Mouse (Mus musculus) retina, postnatal 1 day (tissue): ENCODE measurements around the gene Pcyt2.
A peak's percentile ranks its signal among the peaks of the same experiment; 100 is the strongest.

Experiments
- DNase-seq: peaks from one replicate; pipeline ENCODE4 v3.0.0-alpha.2; 2012

Pcyt2 gene

GRCm38 (mm10) chr11:120617519-120618112 is at the start of gene Pcyt2:
Gene Pcyt2, minus strand, starts transcription at chr11:120617936.
- DNase-seq: peak; percentile 94

- peak; percentile 33 for DNase-seq
Measured at GRCm38 (mm10) chr11:120666617-120667016, 48.9 kb upstream of the Pcyt2 start.

DNA sequence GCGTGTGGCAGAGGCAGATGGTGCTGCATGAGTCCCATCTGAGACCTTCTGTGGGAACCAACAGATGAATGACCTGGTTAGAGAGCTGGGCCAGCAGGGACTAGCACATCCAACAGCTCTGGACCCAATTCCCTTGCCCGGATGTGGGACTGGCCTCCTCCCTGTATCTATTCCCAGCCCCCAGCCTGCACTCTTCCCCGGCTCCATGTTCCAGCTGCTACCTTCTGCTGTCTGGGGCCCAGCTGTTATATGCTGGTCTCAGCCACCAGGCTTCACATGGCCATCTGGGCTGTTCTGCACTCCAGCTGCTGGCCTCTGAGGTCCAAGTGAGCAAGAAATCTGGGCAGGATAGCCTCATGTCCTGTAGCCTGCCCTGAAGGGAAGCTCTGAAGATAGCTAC is 47.7 kb upstream of the Pcyt2 start:
- peak; percentile 74 for DNase-seq

- DNase-seq: no peak
Measured at GRCm38 (mm10) chr11:120663714-120664113, 46.0 kb upstream of the Pcyt2 start.

GRCm38 (mm10) chr11:120662759-120663158 is 45.0 kb upstream of the Pcyt2 start:
- DNase-seq: no peak

DNA sequence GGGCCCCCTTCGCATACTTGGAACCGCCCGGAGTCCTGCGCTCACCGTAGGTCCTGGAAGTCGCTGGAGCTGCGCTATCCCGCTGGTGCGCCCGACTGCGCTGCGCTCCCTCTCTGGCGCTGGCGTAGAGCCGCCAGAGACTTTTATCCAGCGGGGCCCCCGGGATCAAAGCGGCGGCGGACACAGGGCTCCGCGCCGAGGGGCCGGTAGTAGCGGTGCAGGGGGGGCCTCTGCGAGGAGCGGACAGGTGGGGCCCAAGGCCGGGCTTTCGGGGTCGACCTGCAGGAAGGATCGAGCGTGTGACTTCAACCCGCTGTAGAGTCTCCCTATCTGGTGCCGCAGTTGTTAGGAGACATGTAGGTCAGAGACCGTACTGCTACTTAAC is 43.3 kb upstream of the Pcyt2 start, which contains the start of gene Notum:
Notum (minus strand) TSS at position 100 of the 385 bp plus-strand sequence.
- no peak for DNase-seq

DNA sequence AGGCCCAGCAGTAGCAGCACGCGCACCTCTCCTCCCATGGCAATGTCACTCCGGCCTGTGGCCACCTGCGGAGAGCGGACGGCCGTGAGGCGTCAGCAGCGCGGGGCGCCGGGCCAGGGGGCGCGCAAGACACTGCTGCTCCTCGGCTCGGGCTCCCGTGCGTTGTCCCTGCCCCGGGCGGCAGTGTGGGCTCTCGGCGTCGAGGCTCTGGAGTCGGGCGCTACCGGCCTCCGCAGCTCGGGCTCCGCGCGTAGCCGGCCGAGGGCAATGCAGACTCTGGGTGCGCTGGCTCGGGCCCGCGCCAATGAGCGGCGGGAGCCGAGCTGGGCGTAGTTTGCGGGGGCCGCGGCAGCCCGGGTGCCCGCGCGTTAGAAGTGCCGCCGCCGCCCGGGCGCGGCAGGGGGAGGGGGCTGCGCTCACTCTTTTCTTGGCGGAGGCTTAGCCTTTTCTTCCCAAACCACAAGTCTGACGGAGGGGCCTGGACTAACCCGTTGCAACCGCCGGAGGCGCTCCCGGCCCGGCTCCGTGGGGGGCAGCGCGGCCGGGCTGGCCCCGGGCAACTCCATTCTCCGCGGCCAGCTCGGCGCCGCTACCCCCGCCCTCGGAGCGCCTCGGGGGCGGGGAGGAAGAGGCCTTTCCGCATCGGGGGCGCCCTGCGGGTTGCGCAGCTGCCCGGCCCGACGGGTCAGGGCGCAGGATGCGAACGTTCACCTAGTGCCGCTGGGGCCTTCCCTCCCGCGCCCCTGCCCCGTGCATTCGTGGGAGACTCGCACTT is 42.8 kb upstream of the Pcyt2 start:
- peak; percentile 76 for DNase-seq

DNA sequence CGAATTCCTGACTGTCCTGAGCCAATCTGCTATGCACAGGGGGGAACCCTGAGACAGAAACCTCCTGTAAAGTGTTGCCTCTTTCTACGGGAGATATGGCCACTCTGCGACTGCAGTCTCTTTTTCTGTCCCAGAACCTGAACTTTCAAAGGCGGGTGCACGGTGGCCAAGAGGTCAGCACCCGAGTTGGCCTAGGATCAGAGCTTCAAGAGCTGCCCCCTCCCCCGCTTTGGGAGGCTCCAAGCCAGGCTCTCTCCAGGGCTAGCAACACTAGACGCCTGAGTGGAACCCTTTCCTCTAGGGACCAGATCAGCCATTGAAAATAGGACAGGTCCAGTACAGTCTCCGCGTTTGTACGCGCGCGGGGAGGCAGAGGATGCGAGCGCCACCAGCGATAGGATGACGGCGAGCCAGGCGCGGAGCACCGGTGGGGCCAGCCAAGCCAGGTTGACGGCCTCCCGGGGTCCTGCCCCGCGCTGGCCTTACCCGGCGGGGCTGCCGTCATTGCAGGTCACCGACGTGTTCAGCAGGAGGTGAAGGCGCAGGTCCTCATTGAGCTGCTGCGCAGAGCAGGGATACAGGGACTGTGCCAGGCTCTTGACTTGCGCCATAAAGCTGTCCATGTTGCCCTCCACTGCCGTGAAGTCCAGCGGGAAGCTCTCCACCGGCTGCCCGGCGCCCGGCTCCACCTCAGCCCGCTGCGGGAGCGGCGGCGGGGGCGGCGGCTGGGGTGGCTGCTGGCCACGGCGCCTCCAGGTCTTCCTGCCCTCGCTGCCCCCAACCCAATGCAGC is 42.0 kb upstream of the Pcyt2 start:
- peak; percentile 21 for DNase-seq

DNA sequence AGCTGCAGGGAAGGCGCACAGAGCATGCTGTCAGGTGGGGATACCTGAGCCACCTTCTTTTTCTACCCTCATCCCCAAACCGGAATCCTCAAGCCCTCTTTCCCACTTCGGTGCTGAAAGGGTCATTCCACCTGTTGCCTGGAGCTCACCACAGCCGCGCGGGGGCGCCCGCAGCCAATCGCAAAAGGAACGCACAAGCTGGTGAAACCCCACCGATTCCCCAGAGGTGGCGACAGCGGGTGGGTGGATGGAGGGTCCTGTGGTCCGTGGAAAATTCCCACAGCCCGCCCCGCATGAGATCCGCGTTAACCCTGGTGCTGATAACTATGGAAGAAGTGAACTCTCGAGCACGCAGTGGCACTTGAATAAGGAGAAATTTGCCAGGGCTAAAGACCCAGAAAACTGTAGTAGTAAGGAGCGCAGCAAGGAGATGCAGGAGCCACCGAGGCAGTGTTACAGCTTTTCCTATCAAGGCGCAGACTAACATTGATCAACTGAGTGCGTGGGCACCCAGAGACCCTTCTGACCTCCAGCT is 41.2 kb upstream of the Pcyt2 start:
- DNase-seq: peak; percentile 86

GRCm38 (mm10) chr11:120657301-120657700 is 39.6 kb upstream of the Pcyt2 start:
- DNase-seq: no peak

DNA sequence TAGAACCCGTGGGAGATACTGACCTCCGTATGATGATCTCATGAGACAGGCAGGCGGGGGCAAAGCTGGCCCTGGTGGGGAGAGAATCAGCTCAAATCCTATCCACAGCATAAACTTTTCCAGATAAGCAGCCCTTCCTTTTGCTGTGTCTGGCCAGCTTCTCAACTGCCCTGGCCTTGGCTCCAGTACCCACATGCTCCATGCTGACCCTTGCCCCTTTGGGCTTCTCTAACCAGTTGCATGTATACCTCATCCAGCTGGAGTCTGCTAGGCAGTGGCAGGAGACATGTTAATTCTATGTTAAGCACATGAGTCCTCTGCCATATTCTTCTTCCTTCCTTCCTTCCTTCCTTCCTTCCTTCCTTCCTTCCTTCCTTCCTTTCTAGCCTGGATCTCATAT is 37.0 kb upstream of the Pcyt2 start:
- no peak for DNase-seq

DNA sequence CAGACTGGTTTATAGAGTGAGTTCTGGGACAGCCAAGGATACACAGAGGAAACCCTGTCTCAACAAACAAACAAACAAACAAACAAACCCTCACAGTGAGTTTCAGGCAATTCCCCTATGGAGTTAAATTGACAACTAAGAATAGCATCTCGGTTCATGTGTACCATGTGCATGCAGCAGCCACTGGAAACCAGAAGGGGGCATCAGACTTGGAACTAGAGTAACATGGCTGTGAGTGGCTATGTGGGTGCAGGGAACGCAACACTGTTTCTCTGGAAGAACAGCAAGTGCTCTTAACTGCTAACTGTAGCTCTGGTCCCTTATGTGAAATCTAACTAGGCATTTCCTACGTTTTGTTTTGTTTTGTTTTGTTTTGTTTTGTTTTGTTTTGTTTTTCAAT is 34.1 kb upstream of the Pcyt2 start:
- DNase-seq: no peak

DNA sequence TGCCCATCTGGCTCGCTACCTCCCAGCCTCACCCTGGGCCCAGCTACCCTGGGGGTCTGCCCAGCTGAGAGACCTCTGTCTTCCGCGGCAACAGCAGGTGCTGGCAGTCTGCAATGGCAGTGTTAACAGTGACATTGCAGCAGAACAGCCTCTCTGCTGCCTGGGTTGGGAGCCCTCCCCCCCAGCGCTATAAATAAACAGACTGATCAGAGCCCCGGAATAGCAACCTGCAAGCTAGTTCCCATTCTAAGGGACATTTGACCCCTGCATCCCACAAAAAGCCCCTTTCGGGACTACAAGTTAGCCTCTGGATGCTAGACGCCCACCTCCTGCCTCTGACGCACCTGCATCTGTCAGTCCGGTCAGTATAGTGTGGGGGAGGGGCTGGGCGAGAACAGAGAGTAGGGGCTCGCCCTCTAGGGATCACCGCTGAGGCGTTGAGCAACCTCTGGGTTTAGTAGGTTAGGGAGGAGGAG is 30.3 kb upstream of the Pcyt2 start, which contains the start of gene Myadml2:
Myadml2 (minus strand) TSS at position 158 of the 476 bp plus-strand sequence.
- DNase-seq: peak; percentile 67

DNA sequence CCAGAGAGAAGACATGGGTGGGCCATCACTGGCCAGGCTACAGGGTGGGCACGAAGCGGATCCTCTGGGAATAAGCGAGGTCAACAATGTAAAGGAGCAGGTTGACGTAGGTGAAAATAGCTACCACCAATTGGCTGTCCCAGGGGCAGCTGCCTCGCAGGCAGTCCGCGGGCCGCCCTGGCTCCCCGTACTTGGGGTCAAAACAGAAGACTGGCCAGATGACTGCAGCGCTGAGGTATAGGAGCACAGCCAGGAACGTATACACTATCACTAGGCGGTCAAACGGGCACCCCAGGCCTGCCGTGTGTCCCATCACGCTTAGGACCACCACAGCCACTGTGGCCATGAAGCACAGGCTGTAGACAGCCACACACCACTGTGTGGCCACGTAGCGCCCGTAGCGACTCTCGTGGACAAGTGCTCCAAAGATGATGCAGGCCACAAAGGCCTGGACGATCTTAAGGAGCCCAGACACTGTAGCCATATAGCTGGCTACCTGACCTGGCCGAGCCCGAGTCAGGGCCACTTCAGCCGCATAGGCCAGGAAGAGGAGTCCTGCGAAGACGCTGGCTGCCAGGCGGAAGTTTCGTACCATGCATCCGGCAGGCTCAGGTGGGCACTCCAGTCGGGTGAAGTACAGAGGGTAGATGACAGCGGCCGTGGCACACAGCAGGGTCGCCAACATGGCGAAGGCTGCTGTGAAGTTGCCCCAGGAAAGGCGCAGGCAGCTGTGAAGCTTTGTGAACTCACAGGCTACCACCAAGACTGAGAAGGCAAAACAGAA is 29.5 kb upstream of the Pcyt2 start:
- no peak for DNase-seq

GRCm38 (mm10) chr11:120643601-120643987 is 25.9 kb upstream of the Pcyt2 start, which contains the start of gene Pycr1:
Gene Pycr1, minus strand, starts transcription at chr11:120643769.
- DNase-seq: peak; percentile 94

GRCm38 (mm10) chr11:120642939-120643600 is 25.3 kb upstream of the Pcyt2 start:
- no peak for DNase-seq

- no peak for DNase-seq
Measured at GRCm38 (mm10) chr11:120641869-120642268, 24.1 kb upstream of the Pcyt2 start.

- DNase-seq: no peak
Measured at GRCm38 (mm10) chr11:120641255-120641654, 23.5 kb upstream of the Pcyt2 start.

GRCm38 (mm10) chr11:120634810-120635209 is 17.1 kb upstream of the Pcyt2 start:
- no peak for DNase-seq

DNA sequence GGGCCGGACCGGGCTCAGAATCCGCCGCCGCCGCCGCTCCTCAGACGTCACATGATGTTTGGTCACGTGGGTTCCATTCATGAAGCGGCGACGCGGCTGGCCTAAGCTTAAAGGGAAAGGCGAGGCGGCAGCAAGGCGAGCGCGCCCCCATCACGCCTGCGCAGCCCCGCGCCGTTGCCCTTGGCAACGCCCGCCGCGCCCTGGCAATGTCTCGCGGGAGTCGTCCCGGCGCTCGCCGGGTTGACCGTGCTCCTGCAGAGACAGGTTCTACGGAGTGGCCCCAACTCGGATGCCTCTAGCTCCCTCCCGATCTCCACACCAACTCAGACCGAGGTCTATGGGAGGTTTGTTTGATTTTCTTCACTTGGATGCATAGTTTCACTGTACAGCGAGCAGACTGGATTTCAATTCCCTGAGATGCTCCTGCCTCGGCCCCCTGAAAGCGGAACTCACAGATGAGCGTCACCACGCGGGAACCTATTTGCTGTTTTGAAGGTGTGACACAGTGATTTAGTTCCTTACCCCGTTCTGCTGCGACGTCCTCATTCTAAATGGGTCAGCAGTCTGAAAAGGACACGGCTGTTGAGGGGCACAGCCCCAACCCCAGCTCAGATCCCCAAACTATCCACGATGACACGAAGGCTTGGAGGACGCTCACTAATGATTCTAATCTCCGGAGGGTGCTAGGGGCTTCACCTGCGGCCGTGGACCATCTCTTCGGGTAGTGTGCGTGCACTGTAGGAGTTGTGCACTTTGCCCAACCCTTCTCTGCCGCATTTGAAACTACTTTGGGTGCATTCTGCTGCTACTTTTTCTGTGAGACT is 16.0 kb upstream of the Pcyt2 start, which contains the start of gene Mafg:
Mafg (minus strand) TSS at position 81 of the 824 bp plus-strand sequence.
- peak; percentile 98 for DNase-seq
